Mouse (Mus musculus) forebrain, embryonic 11.5 days (tissue): ENCODE measurements at regions not wholly inside any gene's neighbourhood (a gene's known extent, or its start where the extent isn't known, plus 50 kb on each side); places are given as distances from the start of the nearest gene placed in this dataset. TPM values are rescaled to one million over a fixed set of nuclear protein-coding genes. Genes with fewer than 3 reads are reported as not detected.

Experiments
- ATAC-seq: fragments of 200-750 bp; cut with Nextera tagmentation; replicated peaks from 2 replicates; pipeline ENCODE4 v1.8.0; 2017; ENCODE audit warnings: moderate TSS enrichment; ENCODE audit not compliant: low FRiP score
- DNase-seq: peaks from one replicate; pipeline ENCODE4 v3.0.0-alpha.2; 2017; ENCODE audit warnings: low spot score
- H3K27ac ChIP-seq: fragments of 300-500 bp; sonication (generic); 2 replicates; pipeline ENCODE4 v1.5.1; 2014; ENCODE audit warnings: low read depth, low read length
- H3K27me3 ChIP-seq: fragments of 300-500 bp; sonication (generic); 2 replicates; pipeline ENCODE4 v1.6.1; 2014; ENCODE audit warnings: mild to moderate bottlenecking, low read length, mixed read lengths; ENCODE audit not compliant: control insufficient read depth, insufficient read depth
- H3K36me3 ChIP-seq: fragments of 300-500 bp; sonication (generic); 2 replicates; pipeline ENCODE4 v1.6.1; 2014; ENCODE audit warnings: mild to moderate bottlenecking, low read length, moderate library complexity, mixed read lengths; ENCODE audit not compliant: control insufficient read depth, insufficient read depth
- H3K4me1 ChIP-seq: fragments of 300-500 bp; sonication (generic); replicated peaks from 2 replicates; pipeline ENCODE4 v1.6.1; 2014; ENCODE audit warnings: low read length, mixed read lengths; ENCODE audit not compliant: control insufficient read depth, insufficient read depth
- H3K4me2 ChIP-seq: fragments of 300-500 bp; sonication (generic); 2 replicates; pipeline ENCODE4 v1.6.1; 2014; ENCODE audit warnings: low read depth, mild to moderate bottlenecking, low read length, moderate library complexity, mixed read lengths; ENCODE audit not compliant: severe bottlenecking
- H3K4me3 ChIP-seq: fragments of 300-500 bp; sonication (generic); 2 replicates; pipeline ENCODE4 v1.5.1; 2014; ENCODE audit warnings: low read depth, low read length
- H3K9ac ChIP-seq: fragments of 300-500 bp; sonication (generic); 2 replicates; pipeline ENCODE4 v1.6.1; 2014; ENCODE audit warnings: low read length
- H3K9me3 ChIP-seq: fragments of 300-500 bp; sonication (generic); 2 replicates; pipeline ENCODE4 v1.6.1; 2016; ENCODE audit warnings: low read length, mixed read lengths; ENCODE audit not compliant: control insufficient read depth
- WGBS: fragments of 180-500 bp; shearing (Covaris S2); extraction: QIAGEN DNeasy Blood & Tissue Kit; methylation state at CpG from one replicate; pipeline ENCODE4 v1.1.7; 2014; 5-methylcytosine and 5-hydroxymethylcytosine counted together
- microRNA-seq: library from miRNA; unstranded; fragments of <30 nt; microRNA quantifications from one replicate; pipeline ENCODE4, GENCODE M21; 2016; ENCODE audit not compliant: insufficient number of aligned reads

DNA sequence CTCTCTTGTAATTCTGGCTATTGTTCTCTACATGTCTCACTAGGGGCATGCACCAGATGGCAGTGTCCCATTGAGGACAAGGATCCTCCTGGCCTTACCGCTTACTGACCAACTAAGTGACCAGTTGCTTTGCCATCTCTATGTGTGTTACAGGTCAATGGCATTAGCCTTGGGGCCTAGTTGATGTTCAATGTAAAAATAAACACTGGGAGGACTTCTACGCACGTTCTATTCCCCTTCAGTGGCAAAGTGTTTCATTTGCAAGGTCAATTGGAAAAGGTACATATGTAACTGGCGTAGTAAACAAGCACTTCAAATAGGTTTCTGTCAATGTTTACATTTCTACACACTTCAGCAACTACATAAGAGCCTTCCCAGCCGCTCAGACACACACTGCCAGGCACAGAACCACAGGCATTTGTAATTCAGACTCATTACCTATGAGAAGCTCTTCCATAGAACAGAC is 527.8 kb downstream of the Ppargc1a start:
- Histone ChIP-seq H3K36me3 (no peaks in the 10 kb centered on the region), H3K4me3 (no peak overlapping the region), H3K4me2 (no peak overlapping the region), H3K27me3 (no peaks in the 10 kb centered on the region), H3K27ac (no peak overlapping the region), H3K9ac (no peak overlapping the region), H3K9me3 (no peaks in the 10 kb centered on the region), H3K4me1 (no peaks in the 10 kb centered on the region)
- 85% methylated on average over 5 of the region's 5 CpGs for WGBS
- ATAC-seq: no peak
- DNase-seq: no peak

DNA sequence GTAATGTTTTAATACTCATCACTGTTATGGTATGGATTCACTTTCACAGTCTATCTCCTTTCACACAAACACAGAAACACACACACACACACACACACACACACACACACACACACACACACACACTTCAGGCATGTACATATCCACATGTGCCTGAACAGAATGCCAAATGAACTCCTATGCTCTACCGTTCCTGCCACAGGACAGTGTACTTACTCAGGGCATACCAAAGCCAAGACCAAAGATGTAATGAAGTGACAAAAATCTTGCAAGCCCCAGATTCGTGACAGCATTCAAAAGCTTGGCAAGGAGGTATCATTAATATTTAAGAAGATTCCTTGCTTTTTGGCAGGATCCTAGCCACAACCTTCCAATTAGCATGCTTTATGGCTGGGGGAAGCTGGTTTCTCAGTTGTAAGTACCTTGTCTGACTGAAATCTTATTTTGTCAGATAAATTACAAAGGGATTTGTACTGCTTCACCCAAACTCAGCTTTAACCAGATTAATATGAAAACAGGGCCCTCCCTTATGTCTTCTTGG is 531.0 kb downstream of the Ppargc1a start:
- Histone ChIP-seq H3K4me1 (no peaks in the 10 kb centered on the region), H3K9ac (no peak overlapping the region), H3K4me2 (no peak overlapping the region), H3K9me3 (no peaks in the 10 kb centered on the region), H3K27ac (no peak overlapping the region), H3K36me3 (no peaks in the 10 kb centered on the region), H3K27me3 (no peaks in the 10 kb centered on the region), H3K4me3 (no peak overlapping the region)
- ATAC-seq (no peak), DNase-seq (no peak)
- WGBS: 85% methylated on average over 2 of the region's 2 CpGs

DNA sequence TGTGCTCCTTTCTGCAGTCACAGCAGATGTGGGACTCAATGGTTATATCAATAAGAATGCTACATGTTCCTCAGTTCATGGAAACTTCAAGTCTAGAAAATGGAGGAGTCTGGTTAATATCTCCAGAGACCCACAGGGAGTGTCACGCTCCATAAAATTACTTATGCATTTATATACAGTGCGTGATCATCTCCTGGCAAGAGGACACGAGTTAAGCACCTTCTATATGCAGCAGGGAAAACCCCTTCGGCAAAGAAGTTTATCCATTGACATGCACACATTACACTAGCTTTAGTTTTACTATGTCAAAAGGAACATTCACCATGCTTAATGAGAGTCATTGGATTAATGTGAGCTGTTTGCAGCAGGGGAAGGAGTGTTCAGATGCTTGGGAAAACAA is 538.6 kb downstream of the Ppargc1a start:
- Histone ChIP-seq H3K4me1 (no peaks in the 10 kb centered on the region), H3K36me3 (no peaks in the 10 kb centered on the region), H3K27ac (no peak overlapping the region), H3K27me3 (no peaks in the 10 kb centered on the region), H3K9ac (no peak overlapping the region), H3K4me2 (no peak overlapping the region), H3K4me3 (no peak overlapping the region), H3K9me3 (no peaks in the 10 kb centered on the region)
- 94% methylated on average over 4 of the region's 4 CpGs for WGBS
- ATAC-seq (no peak), DNase-seq (no peak)

DNA sequence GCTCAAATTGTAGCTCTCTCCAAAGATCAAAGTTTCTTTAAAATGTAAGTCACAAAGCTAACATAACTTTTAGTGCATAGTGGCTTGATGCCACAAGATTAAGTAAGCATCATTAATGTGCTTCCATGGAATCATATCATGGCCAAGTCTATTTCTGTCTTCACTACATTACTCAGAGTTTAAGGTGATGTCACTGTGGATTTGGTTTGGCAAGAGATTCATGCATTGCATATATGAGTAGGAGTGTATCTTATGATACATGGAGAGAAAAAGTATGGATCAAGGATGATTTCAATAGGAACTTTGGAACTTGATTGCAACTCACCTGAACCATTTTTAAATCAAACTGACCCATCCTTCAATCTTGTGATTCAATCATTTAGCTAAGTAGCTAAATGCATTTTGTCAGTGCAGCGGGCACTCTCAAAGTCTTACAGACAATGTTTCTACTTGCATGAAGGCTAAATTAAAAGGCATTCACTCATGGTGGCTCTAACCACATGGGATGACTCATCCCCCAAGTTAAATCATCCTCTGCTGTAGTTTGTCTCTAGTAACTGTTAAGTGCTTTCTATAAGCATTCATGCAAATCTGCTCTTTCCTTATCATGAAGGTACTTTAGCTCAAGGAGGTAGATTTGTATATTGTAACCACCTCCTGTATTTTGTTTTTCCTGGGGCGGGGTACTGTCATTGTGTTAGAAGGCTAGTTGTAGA is 576.5 kb downstream of the Ppargc1a start:
- no peak overlapping the region for H3K4me3 ChIP-seq
- DNase-seq (no peak), ATAC-seq (no peak)
- no peak overlapping the region for H3K4me2 ChIP-seq
- no peaks in the 10 kb centered on the region for H3K4me1 ChIP-seq
- no peaks in the 10 kb centered on the region for H3K9me3 ChIP-seq
- H3K9ac ChIP-seq: no peak overlapping the region
- H3K27ac ChIP-seq: no peak overlapping the region
- H3K27me3 ChIP-seq: no peaks in the 10 kb centered on the region
- 89% methylated on average over 2 of the region's 2 CpGs for WGBS
- no peaks in the 10 kb centered on the region for H3K36me3 ChIP-seq

Small RNA genes lying in the stretch of these regions (microRNA-seq; reads per million reads assigned to microRNA genes)
- gene Gm44377: not detected
